Comparison of ENCODE assay signal across 9 mouse cellular contexts in the genomic region with DNA sequence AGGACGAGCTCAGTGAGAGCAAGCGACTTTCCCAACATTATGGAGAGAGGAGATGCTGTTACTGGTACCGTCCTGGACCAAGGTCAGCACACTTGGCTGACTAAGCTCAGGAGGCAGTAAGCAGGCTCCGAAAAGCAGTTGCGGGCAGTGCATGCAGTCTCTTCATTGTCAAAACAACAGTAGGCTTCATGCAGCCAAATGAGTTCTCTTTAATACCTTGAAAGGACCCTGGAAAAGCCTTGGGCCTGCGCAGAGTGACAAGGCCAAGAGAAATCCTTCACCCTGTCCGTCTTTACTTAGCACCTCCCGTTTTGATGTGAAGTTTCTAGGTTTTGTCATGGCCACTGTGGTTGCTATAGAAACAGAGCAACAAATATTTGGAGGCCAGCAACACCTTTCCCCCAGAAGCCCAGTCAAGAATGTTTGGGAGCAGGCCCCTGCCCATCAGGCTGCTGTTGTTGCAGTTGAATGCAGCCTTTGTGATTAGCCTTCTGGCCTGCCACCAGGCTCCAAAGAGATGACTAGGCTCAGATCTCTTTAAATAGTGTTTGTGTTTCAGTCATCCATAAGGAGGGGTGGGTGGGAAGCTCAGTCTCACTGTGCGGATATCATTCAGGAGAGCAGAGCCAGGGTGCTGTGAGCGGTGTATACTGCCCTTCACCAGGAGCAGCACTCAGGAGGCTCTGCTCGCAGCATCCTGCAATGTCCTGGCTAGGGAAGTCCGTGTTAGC.
DNase-seq lines count a peak whose midpoint lies in the region; ATAC-seq lines count a peak whose summit lies in the region.
"Had no signal": no experiment of that assay in that cellular context is flagged by ENCODE, and none has a peak within 500 bp of the region (broad histone marks: within the 10 kb centered on the region; RNA-seq: fewer than 3 reads in every experiment).

No protein-coding gene starts in this region.

- intact Hi-C loops in heart, postnatal 36 days (cut with DNase I) = no loop called here

- no peak for DNase-seq in heart, postnatal 36 days
- peak; percentile 53 to 57 for DNase-seq in adrenal gland, postnatal 36 days
- DNase-seq in yolk sac, embryonic 10.5 days (ENCODE audit: low spot score) = no peak
- DNase-seq in gastrocnemius, postnatal 10 days = no peak
- no peak for DNase-seq in spleen, postnatal 36 days (ENCODE audit: low spot score in 2 of 2)

- no peak for ATAC-seq in heart, embryonic 13.5 days (ENCODE audit: extremely low read depth, insufficient number of reproducible peaks, low FRiP score, low TSS enrichment)
- ATAC-seq in forebrain, embryonic 15.5 days (replicated peaks) = peak; percentile 90
- peak; percentile 83 for ATAC-seq in midbrain, embryonic 12.5 days (ENCODE audit: low FRiP score, low read depth)

- no peak overlapping the region for H3K9ac ChIP-seq in heart, embryonic 13.5 days
- H3K9ac ChIP-seq in forebrain, embryonic 15.5 days (replicated peaks) = no peak overlapping the region
- 0 out of 2 replicates have a peak overlapping the region, but pooled peaks have one; percentile 20 for H3K9ac ChIP-seq in midbrain, embryonic 12.5 days (replicated peaks)

- H3K4me3 ChIP-seq in heart, embryonic 13.5 days = no peak overlapping the region
- no peak overlapping the region for H3K4me3 ChIP-seq in forebrain, embryonic 15.5 days
- no peak overlapping the region for H3K4me3 ChIP-seq in midbrain, embryonic 12.5 days
- H3K4me3 ChIP-seq: left cerebral cortex, adult 2 months had no signal

- H3K4me2 ChIP-seq in heart, embryonic 13.5 days = no peak overlapping the region
- 0 out of 2 replicates have a peak overlapping the region, but pooled peaks have one; percentile 1 for H3K4me2 ChIP-seq in forebrain, embryonic 15.5 days (replicated peaks)
- H3K4me2 ChIP-seq in midbrain, embryonic 12.5 days (replicated peaks) = no peak overlapping the region

- no peaks in the 10 kb centered on the region for H3K9me3 ChIP-seq in heart, embryonic 13.5 days
- no peaks in the 10 kb centered on the region for H3K9me3 ChIP-seq in forebrain, embryonic 15.5 days
- no peaks in the 10 kb centered on the region for H3K9me3 ChIP-seq in midbrain, embryonic 12.5 days

- no peaks in the 10 kb centered on the region for H3K36me3 ChIP-seq in heart, embryonic 13.5 days
- H3K36me3 ChIP-seq in forebrain, embryonic 15.5 days = no peaks in the 10 kb centered on the region
- no peaks in the 10 kb centered on the region for H3K36me3 ChIP-seq in midbrain, embryonic 12.5 days

- H3K27ac ChIP-seq in heart, embryonic 13.5 days (replicated peaks) = peak overlapping the region; percentile 13; the same call in 1 of the 2 replicates
- H3K27ac ChIP-seq in forebrain, embryonic 15.5 days (replicated peaks) = peak overlapping the region; percentile 70
- H3K27ac ChIP-seq in midbrain, embryonic 12.5 days (replicated peaks) = peak overlapping the region; percentile 60
- H3K27ac ChIP-seq: left cerebral cortex, adult 2 months had no signal

- 58% methylated on average over 12 of the region's 12 CpGs for WGBS in heart, embryonic 13.5 days
- WGBS in forebrain, embryonic 15.5 days = 10% methylated on average over 12 of the region's 12 CpGs
- WGBS in midbrain, embryonic 12.5 days = 27% methylated on average over 12 of the region's 12 CpGs

- H3K4me1 ChIP-seq in heart, embryonic 13.5 days = peaks cover 19% of the 10 kb centered on the region
- peaks cover 45% of the 10 kb centered on the region for H3K4me1 ChIP-seq in forebrain, embryonic 15.5 days
- H3K4me1 ChIP-seq in midbrain, embryonic 12.5 days = peaks cover 52% of the 10 kb centered on the region

- 0 out of 2 replicates have a peak, but pooled peaks cover 2% of the 10 kb centered on the region for H3K27me3 ChIP-seq in heart, embryonic 13.5 days (replicated peaks)
- no peaks in the 10 kb centered on the region; the same call in 1 of the 2 replicates for H3K27me3 ChIP-seq in forebrain, embryonic 15.5 days
- H3K27me3 ChIP-seq in midbrain, embryonic 12.5 days = peaks cover 5% of the 10 kb centered on the region; the same call in 1 of the 2 replicates

Comparison
In these comparisons a context has a peak if more than half of its experiments do, and no peak if none do; other contexts are left out.
1. H3K27ac ChIP-seq: peak in every context shown above with its lines; median percentile 70 in forebrain, embryonic 15.5 days; 60 in midbrain, embryonic 12.5 days; 13 in heart, embryonic 13.5 days.
2. DNase-seq: peak in adrenal gland, postnatal 36 days (2 of 2); none in heart, postnatal 36 days (0 of 2), yolk sac, embryonic 10.5 days (single experiment), gastrocnemius, postnatal 10 days (single experiment) and spleen, postnatal 36 days (0 of 2).